Mouse (Mus musculus) megakaryocyte, embryonic 14.5 days (primary cell): ENCODE results near the gene Gpr19.

Experiments
- FLI1 ChIP-seq: IDR thresholded peaks from 2 replicates; pipeline ENCODE4 v1.6.1; 2012; ENCODE audit warnings: low read length, inconsistent platforms, mixed read lengths
- GATA1 ChIP-seq: IDR thresholded peaks from 3 replicates; pipeline ENCODE4 v1.6.1; 2012; ENCODE audit warnings: mixed read lengths, low read length, inconsistent platforms, borderline replicate concordance

DNA sequence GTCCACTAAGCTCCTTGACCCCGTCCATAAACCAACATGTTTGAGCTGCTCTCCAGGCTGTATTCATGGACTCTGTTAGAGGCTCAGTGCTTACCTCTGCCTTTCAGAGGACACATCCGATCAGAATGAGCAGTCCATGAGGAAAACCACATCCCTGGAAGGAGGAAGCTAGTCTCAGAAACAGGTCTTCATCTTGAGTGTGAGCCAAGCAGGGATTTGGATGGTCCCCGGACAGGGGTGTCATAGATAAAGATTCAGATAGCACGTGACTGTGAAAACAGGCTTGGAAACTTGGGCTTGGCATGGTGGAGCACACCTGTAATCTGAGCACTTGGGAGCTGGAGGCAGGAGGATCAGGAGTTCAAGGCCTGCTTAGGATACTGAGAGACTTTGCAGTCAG lies 31.5 kb upstream of the Gpr19 start:
- no peak for TF ChIP-seq GATA1
- no peak for TF ChIP-seq FLI1
